Mouse (Mus musculus) hindlimb bud, embryonic 11.5 days (tissue): ENCODE results near the gene Accsl.

ENCODE experiments used
- DNase-seq: peaks from one replicate; pipeline ENCODE4 v3.0.0-alpha.2; 2012; ENCODE audit warnings: low read depth, low spot score; ENCODE audit errors: extremely low spot score

The Accsl gene

DNA sequence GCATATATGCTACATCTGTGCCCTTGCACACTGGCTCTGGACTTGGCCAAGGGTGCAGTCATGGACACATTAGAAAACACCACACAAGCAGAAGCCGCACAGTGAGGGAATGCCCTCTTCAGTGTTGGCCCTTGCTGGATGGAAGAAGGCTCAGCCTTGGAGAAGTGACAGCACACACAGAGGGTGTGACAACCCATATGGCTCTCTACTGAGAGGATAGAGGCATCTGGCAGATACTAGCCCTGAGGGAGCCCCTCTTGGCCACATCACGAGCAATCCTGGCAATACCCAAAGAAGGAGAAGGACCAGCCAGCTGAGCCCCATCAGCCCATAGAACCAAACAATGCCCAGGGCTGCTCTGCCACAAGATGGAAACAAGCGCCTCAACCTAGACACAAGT, 5.6 kb upstream of the Accsl start:
- DNase-seq: no peak

- no peak for DNase-seq
Observed at GRCm38 (mm10) chr2:93874227-93874514, 5.2 kb upstream of the Accsl start.

DNA sequence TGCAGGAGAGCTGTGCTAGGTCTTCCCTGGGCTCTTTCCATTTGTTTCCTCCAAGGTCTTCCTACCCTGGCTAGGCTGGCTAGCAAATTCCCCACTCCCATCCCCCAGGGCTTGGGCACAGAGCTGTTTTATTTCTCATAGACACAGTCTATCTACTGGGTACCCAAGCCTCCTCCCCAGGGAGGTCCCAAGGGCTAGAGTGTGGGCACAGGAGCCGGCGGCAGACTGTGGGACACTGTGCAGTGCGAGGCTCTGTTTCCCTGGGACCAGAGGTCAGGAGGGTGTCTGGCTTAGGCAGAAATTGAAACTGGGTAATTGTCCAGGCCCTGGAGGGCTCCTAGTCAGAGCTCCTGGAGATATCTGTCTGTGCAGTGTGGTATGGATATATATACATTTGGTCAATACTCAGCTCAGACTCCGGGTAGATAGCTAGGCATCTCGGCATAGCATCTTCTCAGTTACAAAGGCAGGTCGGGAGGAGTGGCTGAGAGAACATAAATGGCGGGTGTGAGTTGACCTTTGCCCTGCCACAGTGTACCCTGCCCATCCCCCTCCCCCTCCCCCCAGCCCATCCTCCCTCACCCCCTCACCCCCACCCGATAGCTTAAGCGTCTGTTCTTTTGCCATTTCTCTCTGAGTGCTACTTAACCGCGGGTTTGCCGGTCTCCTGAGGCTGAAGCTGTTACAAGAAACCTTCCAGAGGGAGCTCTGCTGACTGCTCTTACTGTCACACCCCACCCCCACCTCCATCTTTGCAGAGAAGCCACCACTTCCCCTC, 4.7 kb upstream of the Accsl start:
- no peak for DNase-seq

DNA sequence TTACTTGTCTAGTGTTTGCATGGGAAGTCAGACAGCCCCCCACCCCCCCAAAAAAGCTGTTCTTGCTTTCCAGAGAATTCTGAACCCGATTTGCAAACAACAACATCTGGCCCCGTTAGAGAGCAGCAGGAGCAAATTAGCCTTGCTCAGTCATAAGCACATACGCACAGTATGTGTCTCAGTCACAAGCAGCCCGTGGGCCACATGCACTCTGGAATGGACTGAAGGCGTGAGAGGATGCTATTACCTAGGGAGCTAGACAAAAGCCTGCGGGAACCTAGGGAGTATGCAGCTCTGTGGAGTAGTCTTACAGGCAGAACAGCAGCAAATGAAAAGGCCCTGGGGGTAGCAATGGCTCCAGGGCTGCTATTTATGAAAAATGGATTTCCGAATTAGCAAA, 3.3 kb upstream of the Accsl start:
- DNase-seq: no peak

DNA sequence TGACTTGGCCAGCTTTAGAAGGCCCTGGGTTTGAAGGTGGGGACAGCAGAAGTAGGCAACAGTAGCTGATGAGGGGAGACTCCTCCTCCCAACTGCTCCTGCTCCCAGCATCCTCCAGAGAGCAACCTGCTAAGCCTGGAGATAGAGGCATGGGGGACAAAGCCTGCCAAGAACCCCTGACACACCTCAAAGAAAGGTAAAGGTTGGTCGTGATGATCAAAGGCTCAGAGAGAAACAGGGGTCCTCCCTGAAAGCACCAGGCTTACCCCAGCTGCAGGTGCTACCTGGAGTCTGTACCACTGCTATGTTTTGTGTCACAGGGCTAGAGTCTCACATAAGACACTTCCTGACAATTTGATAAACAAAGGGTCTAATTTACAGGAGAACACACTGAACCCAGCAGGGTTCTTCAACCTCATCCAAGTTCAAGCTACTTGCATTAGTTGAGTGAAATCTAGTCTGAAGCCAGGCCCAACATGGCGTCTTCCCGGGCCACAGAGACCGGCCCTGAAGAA, 2.5 kb upstream of the Accsl start:
- no peak for DNase-seq

DNA sequence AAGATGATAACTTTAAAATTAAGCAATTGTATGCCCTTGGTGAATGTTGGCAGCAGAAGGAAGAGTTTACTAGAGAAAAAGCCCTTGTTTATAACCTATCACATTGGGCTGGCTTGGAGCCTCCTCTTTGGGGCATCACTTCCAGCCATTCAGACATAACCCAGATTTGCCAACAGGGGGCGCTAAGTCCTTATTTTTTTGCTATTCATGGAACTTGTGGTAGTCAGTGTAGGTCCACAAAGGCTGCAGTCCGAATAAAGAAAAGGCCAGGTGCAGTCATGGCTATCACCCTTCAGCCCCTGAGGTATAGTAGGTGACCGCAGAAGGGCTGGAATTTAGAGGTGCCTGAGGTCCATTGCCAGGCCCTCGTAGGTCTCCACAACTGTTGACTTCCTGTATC, 1.9 kb upstream of the Accsl start:
- peak; percentile 52 for DNase-seq

GRCm38 (mm10) chr2:93868566-93868965, 391 bp downstream of the Accsl start:
- DNase-seq: no peak

DNA sequence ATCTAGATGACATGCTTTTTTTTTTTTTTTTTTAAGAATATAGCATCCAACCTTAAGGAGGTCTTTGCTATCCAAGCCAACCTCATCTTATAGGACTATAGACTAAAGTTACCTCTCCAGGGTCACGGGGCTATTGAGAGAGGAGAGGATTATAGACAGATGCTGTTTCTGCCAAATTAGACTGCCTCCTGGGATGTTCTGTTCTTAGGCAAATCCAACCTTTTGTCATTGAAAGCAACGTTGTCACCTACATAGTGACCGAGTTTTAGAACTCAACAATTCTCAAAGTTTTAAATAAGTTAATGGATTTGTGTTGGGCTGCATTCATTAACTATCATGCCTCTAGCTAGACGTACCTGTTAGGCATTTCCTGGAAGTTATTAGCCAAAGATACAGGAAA, 5.7 kb downstream of the Accsl start:
- DNase-seq: no peak

- DNase-seq: no peak
Observed at GRCm38 (mm10) chr2:93858845-93859244, 10.1 kb downstream of the Accsl start.

DNA sequence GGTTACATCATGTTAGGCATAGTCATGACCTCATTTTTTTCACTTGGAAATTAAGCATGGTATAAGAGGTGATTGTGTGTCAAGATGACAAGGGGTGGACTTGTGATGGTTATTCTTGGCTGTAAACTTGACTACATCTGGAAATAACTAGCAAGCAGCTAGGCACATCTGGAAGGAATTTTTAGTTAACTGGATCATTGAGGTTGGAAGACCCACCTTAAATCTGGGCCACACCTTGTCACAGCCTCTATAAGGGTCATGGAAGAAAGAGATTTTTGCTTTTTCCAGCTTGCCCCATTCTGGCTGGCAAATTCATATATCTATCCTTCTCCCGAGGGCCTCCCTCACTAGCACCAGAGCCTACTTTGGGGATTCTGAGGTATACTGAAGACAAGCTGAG, 17.7 kb downstream of the Accsl start:
- peak; percentile 47 for DNase-seq

DNA sequence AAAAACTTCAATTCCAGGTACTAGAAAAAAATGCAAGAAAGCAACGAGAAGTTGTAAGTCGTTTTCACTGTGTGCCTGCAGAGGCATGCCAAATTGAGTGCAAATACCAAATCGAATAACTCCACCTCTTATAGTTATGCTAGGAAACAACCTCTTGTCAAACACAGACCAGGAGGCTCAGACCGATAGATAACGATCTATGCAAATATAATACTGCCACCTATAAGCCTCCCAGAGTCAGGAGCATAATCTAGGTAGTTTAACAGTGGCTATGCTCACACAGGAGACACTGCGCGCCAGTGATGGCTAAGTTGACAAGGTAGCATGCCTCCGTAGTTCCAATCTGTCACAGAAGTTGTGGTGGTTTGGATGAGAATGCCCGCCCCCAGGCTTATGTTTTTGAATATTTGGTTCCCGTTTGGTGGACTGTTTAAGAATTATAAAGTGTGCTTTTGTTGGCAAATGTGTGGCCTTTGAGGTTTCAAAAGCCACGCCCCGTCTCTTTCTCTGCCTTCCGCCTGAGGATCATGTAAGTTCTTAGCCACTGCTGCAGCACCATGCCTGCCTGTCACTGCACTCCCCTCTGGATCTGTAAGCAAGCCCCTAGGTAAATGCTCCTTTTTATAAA, 18.5 kb downstream of the Accsl start:
- no peak for DNase-seq

DNA sequence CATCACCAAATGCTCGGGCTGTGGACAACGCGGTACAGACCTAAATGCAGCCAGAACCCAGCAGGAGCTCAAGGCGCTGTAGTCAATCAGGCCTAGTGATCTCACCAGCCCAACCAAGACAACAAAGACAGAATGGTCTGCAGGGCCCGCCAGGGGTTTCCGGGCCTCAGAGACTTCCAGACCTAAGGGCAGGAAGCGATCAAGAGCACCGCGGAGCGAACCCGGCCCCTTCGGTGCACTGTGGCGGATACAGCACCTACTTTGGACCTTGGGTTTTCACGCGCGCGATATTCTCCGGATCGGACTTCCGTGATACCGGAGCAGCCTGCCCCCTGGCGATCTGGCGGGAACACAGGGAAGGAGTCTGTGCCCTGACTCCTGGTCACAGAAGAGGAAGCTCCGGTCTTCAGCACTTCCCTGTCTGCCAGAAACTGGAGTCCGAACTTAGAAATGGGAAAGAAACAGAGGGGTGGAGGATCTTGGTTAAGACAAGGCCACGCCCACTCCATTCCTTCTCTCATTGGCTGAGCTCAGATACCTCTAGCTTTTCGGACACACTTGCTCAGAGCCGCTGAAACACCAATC, 19.4 kb downstream of the Accsl start, which contains the start of gene Accs:
TSS of gene Accs (minus strand) at position 439 of the 585 bp plus-strand sequence.
- DNase-seq: peak; percentile 63

- DNase-seq: no peak
Observed at GRCm38 (mm10) chr2:93841349-93841748, 27.6 kb downstream of the Accsl start.

- no peak for DNase-seq
Observed at GRCm38 (mm10) chr2:93840109-93840508, 28.8 kb downstream of the Accsl start.

GRCm38 (mm10) chr2:93838931-93839330, 30.0 kb downstream of the Accsl start:
- DNase-seq: no peak

DNA sequence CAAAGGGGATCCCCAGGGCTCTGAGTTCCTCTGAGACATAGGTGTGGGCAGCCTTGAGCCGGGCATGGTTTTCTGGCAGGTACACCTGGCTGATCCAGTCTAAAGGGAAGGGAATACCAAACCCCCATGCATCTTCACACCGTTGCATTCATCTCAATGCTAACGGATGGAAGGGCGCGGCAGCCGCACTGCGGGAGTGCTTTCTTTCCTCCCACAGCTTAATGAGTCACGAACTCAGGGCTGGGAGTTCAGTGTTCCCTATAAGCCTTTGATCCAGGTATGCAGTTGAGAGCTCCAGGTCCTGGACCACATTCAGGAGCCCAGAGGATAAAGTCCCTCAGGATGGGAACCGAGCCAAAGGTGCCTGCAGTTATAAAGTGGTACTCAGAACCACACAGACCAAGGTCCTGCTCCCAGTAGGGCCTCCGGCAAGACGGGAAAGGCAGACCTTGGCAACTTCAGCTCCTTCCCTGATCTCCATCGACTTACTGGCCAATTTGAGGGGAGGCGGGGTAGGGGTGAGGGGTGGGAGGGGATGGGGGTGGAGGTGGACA, 32.6 kb downstream of the Accsl start:
- DNase-seq: no peak

GRCm38 (mm10) chr2:93835596-93835995, 33.4 kb downstream of the Accsl start:
- no peak for DNase-seq

DNA sequence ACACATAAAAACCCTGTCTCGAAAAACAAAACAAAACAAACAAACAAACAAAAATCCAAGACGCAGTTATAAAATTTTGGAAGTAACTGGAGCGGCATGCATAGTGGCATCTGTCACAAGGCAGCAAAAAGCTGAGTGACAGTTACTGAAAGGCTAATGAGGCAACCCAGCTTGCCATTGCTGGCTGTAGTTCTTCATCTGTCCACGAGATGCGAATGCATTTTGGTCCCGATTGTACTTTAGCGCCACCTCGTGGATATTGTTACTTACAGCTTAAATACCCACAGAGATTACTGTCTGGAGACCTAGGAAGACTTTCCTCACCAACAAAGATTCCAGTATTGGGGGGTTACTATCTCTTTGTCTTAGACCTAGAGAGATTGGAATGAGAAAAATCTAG, 45.4 kb downstream of the Accsl start:
- DNase-seq: peak; percentile 97

DNA sequence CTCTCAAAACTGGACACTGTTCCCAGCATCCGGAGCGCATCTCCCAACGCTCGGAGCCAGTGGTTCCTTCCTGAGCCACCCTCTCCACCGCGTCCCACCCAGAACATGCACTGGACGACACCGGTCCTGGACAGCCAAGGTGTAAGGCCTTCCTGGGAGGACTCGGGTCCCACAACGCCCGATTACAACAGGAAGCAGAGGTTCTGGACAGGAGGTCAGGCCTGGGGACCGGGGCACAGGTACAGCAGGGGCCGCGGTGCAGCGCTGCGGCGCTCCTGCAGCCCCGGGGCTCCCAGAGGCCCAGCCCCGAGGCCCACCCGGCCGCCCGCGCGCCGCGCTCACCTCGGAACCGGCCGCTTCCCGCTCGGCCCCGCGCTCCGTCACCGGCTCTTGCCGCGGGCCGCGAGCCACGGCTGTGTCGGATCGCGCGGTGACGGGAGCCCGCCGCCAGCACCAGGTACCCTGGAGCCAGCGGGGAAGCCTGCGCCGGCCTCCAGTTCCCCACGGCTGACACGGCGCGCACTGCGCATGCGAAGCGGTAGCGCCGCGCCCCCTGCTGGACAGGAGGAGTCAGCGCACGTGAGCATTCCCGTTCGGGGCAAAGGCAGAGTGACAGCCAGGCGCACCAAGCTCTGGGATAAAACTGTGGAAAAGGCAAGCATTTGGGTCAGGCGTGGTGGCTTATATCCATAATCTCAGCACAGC, 46.8 kb downstream of the Accsl start, which contains the start of gene Ext2:
TSS of gene Ext2 (minus strand) at position 524 of the 705 bp plus-strand sequence.
- peak; percentile 62 for DNase-seq

DNA sequence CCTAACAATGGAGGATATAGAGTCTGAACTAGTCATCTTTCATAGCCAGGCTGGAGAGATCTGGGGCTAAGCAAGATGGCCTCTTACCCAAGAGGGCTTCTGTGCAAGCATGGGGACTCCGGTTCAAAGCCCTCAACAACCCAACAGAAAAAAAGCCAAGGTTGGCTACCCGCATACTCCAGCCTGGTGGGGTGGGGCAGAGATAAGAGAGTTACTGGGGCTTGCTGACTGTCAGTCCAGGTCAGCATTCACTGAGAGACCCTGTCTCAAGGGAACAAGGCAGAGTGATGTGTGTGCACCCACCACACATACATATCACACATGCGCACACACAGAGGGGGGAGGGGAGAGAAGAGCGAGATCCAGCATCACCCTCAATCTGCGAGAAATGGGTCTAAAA, 51.2 kb downstream of the Accsl start:
- DNase-seq: no peak

GRCm38 (mm10) chr2:93813343-93813742, 55.6 kb downstream of the Accsl start:
- DNase-seq: no peak
